In the genomic region with DNA sequence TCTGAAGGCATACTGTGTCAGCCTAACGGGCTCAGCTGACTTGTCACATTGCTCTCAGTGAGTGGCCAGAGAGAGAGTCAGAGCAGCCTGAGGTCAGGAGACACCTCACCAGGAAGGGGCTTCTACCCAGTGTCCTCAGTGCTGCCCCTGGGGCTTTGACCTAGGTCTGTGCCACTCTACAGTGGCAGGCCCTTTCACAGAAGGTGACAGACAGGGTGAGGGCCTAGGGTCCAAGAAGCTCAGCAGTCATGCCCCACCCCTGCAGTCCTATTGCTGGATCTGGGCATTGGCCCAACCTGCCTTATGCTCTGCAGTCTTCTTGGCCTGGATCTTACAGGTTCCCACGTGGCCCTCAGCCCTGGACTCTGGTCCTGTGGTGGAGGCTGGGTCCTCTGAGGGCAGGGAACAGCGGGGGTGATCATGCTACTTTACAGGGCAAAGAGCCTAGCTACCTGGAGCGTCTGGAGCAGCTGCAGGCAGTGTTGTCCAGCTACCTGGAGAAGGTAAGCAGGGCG, we compare ENCODE assay signal across 14 mouse cellular contexts. TPM values are rescaled to one million over a fixed set of nuclear protein-coding genes. Genes with fewer than 3 reads are reported as not detected.
DNase-seq lines count a peak whose midpoint lies in the region; ATAC-seq and TF ChIP-seq lines count a peak whose summit lies in the region.
"Had no signal": no experiment of that assay in that cellular context is flagged by ENCODE, and none has a peak within 500 bp of the region (broad histone marks: within the 10 kb centered on the region; RNA-seq: fewer than 3 reads in every experiment).

No protein-coding gene starts in this region.

- ATAC-seq in heart, embryonic 12.5 days (ENCODE audit: insufficient number of reproducible peaks, low FRiP score) = no peak
- ATAC-seq: intestine, embryonic 16.5 days had no signal

- no peak for TF ChIP-seq CTCF in gastrocnemius, adult 2 months (IDR thresholded peaks at IDR 0.05)
- TF ChIP-seq CTCF in small intestine, adult 2 months (IDR thresholded peaks at IDR 0.05; ENCODE audit: extremely low read depth, insufficient read length, insufficient replicate concordance, low read depth, low read length) = no peak

- H3K27ac ChIP-seq in gastrocnemius, adult 2 months = peak overlapping the region; percentile 75
- no peak overlapping the region for H3K27ac ChIP-seq in heart, embryonic 12.5 days (ENCODE audit: poor library complexity, severe bottlenecking)
- H3K27ac ChIP-seq in small intestine, adult 2 months (ENCODE audit: insufficient read depth, low read depth, low read length) = peak overlapping the region; percentile 8; the same call in 1 of the 2 replicates
- H3K27ac ChIP-seq: embryonic facial prominence, embryonic 10.5 days; left cerebral cortex, adult 2 months; limb, embryonic 15.5 days; lung, embryonic 15.5 days had no signal

- H3K4me1 ChIP-seq in heart, embryonic 12.5 days (replicated peaks) = peaks cover 8% of the 10 kb centered on the region
- H3K4me1 ChIP-seq in small intestine, adult 2 months (ENCODE audit: control insufficient read depth, insufficient read depth, insufficient read length, low read length) = peaks cover 3% of the 10 kb centered on the region; the same call in 1 of the 2 replicates

- WGBS in heart, embryonic 12.5 days = 88% methylated on average over 5 of the region's 5 CpGs
- 58% methylated on average over 5 of the region's 5 CpGs for WGBS in small intestine, adult 2 months

- 0 out of 2 replicates have a peak overlapping the region, but pooled peaks have one; percentile 23 for H3K9ac ChIP-seq in heart, embryonic 12.5 days
- H3K9ac ChIP-seq: limb, embryonic 15.5 days; lung, embryonic 15.5 days had no signal

- no peak for TF ChIP-seq POLR2A in small intestine, adult 2 months (IDR thresholded peaks at IDR 0.05; ENCODE audit: low read depth, low read length)

- no peak overlapping the region for H3K4me2 ChIP-seq in heart, embryonic 12.5 days
- H3K4me2 ChIP-seq: limb, embryonic 15.5 days; lung, embryonic 15.5 days; midbrain, embryonic 11.5 days had no signal

- intact Hi-C loops in gastrocnemius, adult 2 months (cut with DNase I) = no loop called here
- intact Hi-C loops in left cerebral cortex, postnatal 4 days (cut with DNase I) = no loop called here

- H3K9me3 ChIP-seq in heart, embryonic 12.5 days (replicated peaks) = no peaks in the 10 kb centered on the region
- H3K9me3 ChIP-seq: embryonic facial prominence, embryonic 10.5 days; limb, embryonic 15.5 days; lung, embryonic 15.5 days had no signal

- no peak overlapping the region for H3K4me3 ChIP-seq in gastrocnemius, adult 2 months
- H3K4me3 ChIP-seq in heart, embryonic 12.5 days = no peak overlapping the region
- no peak overlapping the region for H3K4me3 ChIP-seq in small intestine, adult 2 months (ENCODE audit: low read depth, low read length)
- H3K4me3 ChIP-seq: embryonic facial prominence, embryonic 10.5 days; left cerebral cortex, adult 2 months; limb, embryonic 15.5 days; lung, embryonic 15.5 days had no signal

- peaks cover 40% of the 10 kb centered on the region for H3K27me3 ChIP-seq in heart, embryonic 12.5 days (replicated peaks)
- H3K27me3 ChIP-seq in small intestine, adult 2 months (ENCODE audit: control insufficient read depth, insufficient read depth, low read length) = peaks cover 13% of the 10 kb centered on the region

- H3K36me3 ChIP-seq in heart, embryonic 12.5 days = peaks cover 68% of the 10 kb centered on the region
- peaks cover 33% of the 10 kb centered on the region for H3K36me3 ChIP-seq in small intestine, adult 2 months (ENCODE audit: control insufficient read depth, insufficient read depth, low read length)

- peak; percentile 71 for DNase-seq in gastrocnemius, adult 2 months
- DNase-seq in gastrocnemius, postnatal 25 days = no peak
- peak; percentile 67 for DNase-seq in left cerebral cortex, postnatal 4 days
- no peak for DNase-seq in left cerebral cortex, adult 9 months (ENCODE audit: low spot score in 2 of 2)
- no peak for DNase-seq in lung, postnatal 4 days
- no peak for DNase-seq in thymus, postnatal 14 days

RNA-seq across cellular contexts. Expression of a gene that starts 3.6 kb away (rescaled TPM):
- under 1 TPM; 0.25 to 0.28 TPM for total RNA-seq in gastrocnemius, adult 2 months (2021)
- total RNA-seq in gastrocnemius, postnatal 25 days (2021) = not detected
- under 1 TPM; 0.12 to 0.30 TPM for total RNA-seq in left cerebral cortex, postnatal 4 days (2021)
- 0.12 and 0.29 TPM in 2 replicates for polyA plus RNA-seq in heart, embryonic 12.5 days (2016; fragmentation: Nextera tagmentation; extraction: Ambion mirVana)
- not detected in 2 replicates for polyA plus RNA-seq in small intestine, adult 2 months (2012; rRNA removed)

RNA-seq across cellular contexts. Expression of a gene that starts 7.0 kb away (rescaled TPM):
- total RNA-seq in gastrocnemius, adult 2 months (2021) = 10 to 100 TPM; 19.7 to 22.0 TPM
- 10 to 100 TPM; 16.4 to 18.0 TPM for total RNA-seq in gastrocnemius, postnatal 25 days (2021)
- total RNA-seq in left cerebral cortex, postnatal 4 days (2021) = 10 to 100 TPM; 51.7 to 55.8 TPM
- 78.8 and 89.6 TPM in 2 replicates for polyA plus RNA-seq in heart, embryonic 12.5 days (2016; fragmentation: Nextera tagmentation; extraction: Ambion mirVana)
- polyA plus RNA-seq in small intestine, adult 2 months (2012; rRNA removed) = 34.8 and 44.6 TPM in 2 replicates

RNA-seq across cellular contexts. Expression of a gene that starts 17.2 kb away (rescaled TPM):
- 10 to 100 TPM; 70.9 to 75.1 TPM for total RNA-seq in gastrocnemius, adult 2 months (2021)
- 10 to 100 TPM; 70.1 to 80.6 TPM for total RNA-seq in gastrocnemius, postnatal 25 days (2021)
- 100 to 1,000 TPM; 117 to 127 TPM for total RNA-seq in left cerebral cortex, postnatal 4 days (2021)
- 20.8 and 20.9 TPM in 2 replicates for polyA plus RNA-seq in heart, embryonic 12.5 days (2016; fragmentation: Nextera tagmentation; extraction: Ambion mirVana)
- 225 and 441 TPM in 2 replicates for polyA plus RNA-seq in small intestine, adult 2 months (2012; rRNA removed)

RNA-seq across cellular contexts. Expression of a gene that starts 21.4 kb away (rescaled TPM):
- total RNA-seq in gastrocnemius, adult 2 months (2021) = 1 to 10 TPM; 3.9 to 9.7 TPM
- total RNA-seq in gastrocnemius, postnatal 25 days (2021) = 1 to 10 TPM; 8.5 to 9.4 TPM
- total RNA-seq in left cerebral cortex, postnatal 4 days (2021) = 10 to 100 TPM; 12.4 to 17.2 TPM
- 302 and 307 TPM in 2 replicates for polyA plus RNA-seq in heart, embryonic 12.5 days (2016; fragmentation: Nextera tagmentation; extraction: Ambion mirVana)
- polyA plus RNA-seq in small intestine, adult 2 months (2012; rRNA removed) = 49.9 and 72.8 TPM in 2 replicates

RNA-seq across cellular contexts. Expression of a gene that starts 29.4 kb away (rescaled TPM):
- total RNA-seq in gastrocnemius, adult 2 months (2021) = 1 to 10 TPM; 6.7 to 7.2 TPM
- total RNA-seq in gastrocnemius, postnatal 25 days (2021) = 1 to 10 TPM; 4.9 to 5.7 TPM
- total RNA-seq in left cerebral cortex, postnatal 4 days (2021) = 1 to 10 TPM; 7.2 to 8.1 TPM
- 4.5 and 5.1 TPM in 2 replicates for polyA plus RNA-seq in heart, embryonic 12.5 days (2016; fragmentation: Nextera tagmentation; extraction: Ambion mirVana)
- 18.1 and 33.4 TPM in 2 replicates for polyA plus RNA-seq in small intestine, adult 2 months (2012; rRNA removed)

Comparison
In these comparisons a context has a peak if more than half of its experiments do, and no peak if none do; other contexts are left out.
1. DNase-seq: peak in gastrocnemius, adult 2 months (single experiment) and left cerebral cortex, postnatal 4 days (single experiment); none in gastrocnemius, postnatal 25 days (single experiment), left cerebral cortex, adult 9 months (0 of 2), lung, postnatal 4 days (0 of 2) and thymus, postnatal 14 days (single experiment).